Mouse (Mus musculus) left cerebral cortex, postnatal 36 days (tissue): Measurements from ENCODE around the gene Wwc1. TPM values are rescaled to one million over a fixed set of nuclear protein-coding genes. Genes with fewer than 3 reads are reported as not detected.
A peak's percentile ranks its signal among the peaks of the same experiment; 100 is the strongest.
"Not testable (repeated sequence)": the region's sequence is repeated elsewhere in the genome, so short reads cannot be mapped to it uniquely, and the experiment has no call there.

Experiments used
- DNase-seq, 2 experiments: peaks; one replicate each; pipeline ENCODE4 v3.0.0; 2021 to 2022; ENCODE audit warnings: low spot score in 2 of 2, mixed read lengths in 1 of 2
- intact Hi-C: fragments of 180-260 bp; cut with DNase I; formaldehyde crosslinking; loops from one replicate; pipeline ENCODE4 v1.15.1; 2025
- total RNA-seq, 2 experiments: library from RNA; stranded (reverse); gene quantifications; 2 replicates each; pipeline ENCODE4 v1.2.3; 2021

The Wwc1 gene
- total RNA-seq, 2 experiments from 2014 or later, result 124 to 144 TPM

GRCm38 (mm10) chr11:35797751-35798494, 182.4 kb downstream of the Wwc1 start:
- DNase-seq, result peak in 1 of 2 experiments; percentile 46
- intact Hi-C loops, result loop anchor here (10.0 kb wide), 1 partner anchor 953 kb away; no protein-coding TSS in a partner anchor

DNA sequence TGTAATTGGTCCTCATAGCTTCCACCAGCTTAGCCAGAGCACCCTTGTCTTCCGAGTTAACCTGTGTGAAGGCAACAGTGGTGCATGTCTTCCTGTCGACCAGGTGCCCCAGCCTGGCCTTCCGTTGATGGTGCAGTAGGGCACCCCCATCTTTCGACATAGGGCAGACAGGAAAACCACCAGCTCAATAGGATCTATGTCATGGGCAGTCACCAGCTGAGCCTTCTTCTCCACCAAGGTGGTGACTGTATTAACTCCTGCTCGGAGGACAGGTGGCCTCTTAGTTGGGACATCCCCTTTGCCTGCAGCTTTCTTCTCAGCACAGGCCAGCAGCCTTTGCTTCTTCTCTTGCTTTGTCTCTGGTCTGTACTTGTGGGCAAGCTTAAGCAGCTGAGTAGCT, 187.5 kb downstream of the Wwc1 start:
- DNase-seq, result not testable (repeated sequence)
- intact Hi-C loops, result loop anchor here (10.0 kb wide), 1 partner anchor 948 kb away; no protein-coding TSS in a partner anchor

- intact Hi-C loops, result no loop called here
- DNase-seq, result no peak
Measured at GRCm38 (mm10) chr11:35788443-35788842, 191.9 kb downstream of the Wwc1 start.

Other genes with a start within 250 kb of the Wwc1 start
- 10 to 100 TPM; 36.1 to 37.2 TPM for gene Pank3, start 211.0 kb downstream of the Wwc1 start, total RNA-seq
- gene Fbll1, start 181.6 kb downstream of the Wwc1 start, total RNA-seq, result 10 to 100 TPM; 40.6 to 49.0 TPM
- 10 to 100 TPM; 42.4 to 46.8 TPM for gene Rars, start 146.0 kb downstream of the Wwc1 start, total RNA-seq